Mouse (Mus musculus) bone marrow macrophage, adult 2 months (primary cell): ENCODE data around the gene Stra6.

ENCODE experiments used
- CTCF ChIP-seq: IDR thresholded peaks from 2 replicates; pipeline ENCODE4 v1.5.1; 2012; ENCODE audit warnings: low read depth, mild to moderate bottlenecking, low read length, moderate library complexity
- POLR2A ChIP-seq: IDR thresholded peaks from 2 replicates; pipeline ENCODE4 v1.6.1; 2012; ENCODE audit warnings: mild to moderate bottlenecking, low read depth, low read length, borderline replicate concordance

DNA sequence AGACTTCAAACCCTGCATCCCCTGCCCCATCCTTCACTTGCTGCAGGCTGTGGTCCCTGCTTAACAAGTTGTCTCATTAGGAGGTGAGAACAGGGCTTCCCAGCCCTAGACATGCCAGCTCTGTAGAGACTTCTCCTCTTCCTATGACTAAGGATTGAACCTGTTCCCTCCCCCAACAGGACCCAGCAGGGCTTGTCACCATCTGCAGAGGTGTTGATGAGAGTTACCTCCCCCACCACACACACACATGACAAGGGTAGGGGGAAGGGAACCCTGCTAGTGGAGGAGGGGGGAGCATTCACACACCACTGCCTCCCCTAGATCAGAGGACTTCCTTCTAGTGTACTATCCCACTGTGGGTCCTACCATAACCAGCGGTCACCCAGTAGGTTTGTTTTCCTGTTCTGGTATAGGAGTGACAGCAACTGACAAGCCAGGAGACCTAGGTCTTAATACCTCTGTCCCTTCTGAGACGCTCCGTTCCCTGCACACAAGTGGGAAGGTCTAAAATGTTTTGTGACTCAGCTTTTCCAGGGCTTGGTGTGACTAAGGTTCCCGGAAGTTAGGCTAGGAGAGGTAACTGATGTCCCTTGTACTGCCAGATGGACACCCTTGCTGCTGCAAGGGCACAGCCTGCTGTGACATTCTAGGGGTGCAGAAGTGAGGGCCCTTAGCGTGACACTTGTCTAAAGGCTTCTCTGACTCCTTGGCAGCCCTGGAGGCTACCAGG is 36.4 kb downstream of the Stra6 start:
- TF ChIP-seq POLR2A = no peak
- TF ChIP-seq CTCF = no peak
